Mouse (Mus musculus): Measurements from ENCODE around the gene Zbtb8a.

DNA sequence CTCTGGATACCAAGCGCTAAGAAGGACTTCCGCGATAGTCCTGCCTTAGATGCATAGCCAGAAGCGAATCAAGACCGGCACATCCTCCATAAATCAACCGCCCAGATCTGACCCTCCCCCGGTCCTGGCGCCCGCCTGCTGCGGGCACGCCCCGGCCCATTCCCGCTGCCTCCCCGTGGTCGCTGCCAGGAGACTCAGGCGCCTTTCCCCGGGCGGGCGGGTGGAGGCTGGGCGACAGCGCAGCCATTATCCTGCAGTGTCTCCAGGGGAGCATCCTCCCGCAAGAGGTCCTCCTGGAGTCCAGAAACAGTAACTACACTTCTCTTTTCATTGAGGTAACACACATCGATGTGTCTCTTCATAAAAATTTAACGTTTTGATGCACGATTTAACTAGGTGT is 28.5 kb upstream of the Zbtb8a start:
- TF ChIP-seq GATA1 (IDR thresholded peaks at IDR 0.05; ENCODE audit: borderline replicate concordance, low read length): no peak
- TF ChIP-seq FLI1 (IDR thresholded peaks at IDR 0.05; ENCODE audit: low read length): no peak
